Mouse (Mus musculus) gonadal fat pad, adult 2 months (tissue): ENCODE data around the gene Cyp2d22. TPM values are rescaled to one million over a fixed set of nuclear protein-coding genes. Genes with fewer than 3 reads are reported as not detected.
"Not testable (repeated sequence)": the region's sequence is repeated elsewhere in the genome, so short reads cannot be mapped to it uniquely, and the experiment has no call there.

Experiments
- DNase-seq: peaks from one replicate; pipeline ENCODE4 v3.0.0-alpha.2; 2012; ENCODE audit warnings: low read depth
- polyA plus RNA-seq: library from polyadenylated mRNA; depleted of rRNA; stranded (reverse); fragments of >200 nt; gene quantifications from 2 replicates; pipeline ENCODE4 v1.2.3, GENCODE M21; 2012

Gene Cyp2d22
- polyA plus RNA-seq, 1 experiment, result 34.7 TPM

DNA sequence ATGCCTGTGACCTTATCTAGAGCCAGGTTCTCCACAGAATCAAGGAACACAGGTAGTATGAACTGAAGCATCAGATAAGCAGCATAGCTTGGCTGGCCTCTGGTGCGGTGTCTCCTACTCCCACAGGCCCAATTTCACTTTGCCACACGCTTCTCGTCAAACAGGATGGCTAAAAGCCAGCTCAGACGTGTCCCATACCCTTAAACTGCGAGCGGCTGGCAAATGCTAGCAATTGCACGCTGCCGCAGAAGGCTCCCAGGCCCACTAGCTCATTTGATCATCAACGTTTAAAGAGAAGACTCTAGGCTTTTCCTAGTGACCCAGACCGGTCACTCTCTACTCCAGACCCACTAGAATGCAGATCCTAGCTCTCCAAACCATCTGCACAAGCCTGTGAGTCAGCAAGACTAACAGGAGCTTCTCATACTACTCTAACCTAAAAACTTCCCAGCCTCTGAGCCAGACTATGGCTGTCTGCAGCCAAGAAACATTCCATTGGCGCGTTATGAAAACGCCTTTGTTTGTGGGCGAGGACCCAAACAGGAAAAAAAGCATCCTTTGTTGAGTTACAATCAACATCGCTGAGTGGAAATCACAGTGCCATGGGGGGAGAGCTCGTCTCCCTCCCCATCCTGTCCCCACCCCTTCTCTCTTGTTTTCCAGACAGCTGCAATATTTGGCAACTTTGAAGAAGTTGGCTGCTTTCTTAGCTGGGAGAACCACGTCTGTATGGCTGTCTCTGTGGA is 3.5 kb downstream of the Cyp2d22 start:
- no peak for DNase-seq

DNA sequence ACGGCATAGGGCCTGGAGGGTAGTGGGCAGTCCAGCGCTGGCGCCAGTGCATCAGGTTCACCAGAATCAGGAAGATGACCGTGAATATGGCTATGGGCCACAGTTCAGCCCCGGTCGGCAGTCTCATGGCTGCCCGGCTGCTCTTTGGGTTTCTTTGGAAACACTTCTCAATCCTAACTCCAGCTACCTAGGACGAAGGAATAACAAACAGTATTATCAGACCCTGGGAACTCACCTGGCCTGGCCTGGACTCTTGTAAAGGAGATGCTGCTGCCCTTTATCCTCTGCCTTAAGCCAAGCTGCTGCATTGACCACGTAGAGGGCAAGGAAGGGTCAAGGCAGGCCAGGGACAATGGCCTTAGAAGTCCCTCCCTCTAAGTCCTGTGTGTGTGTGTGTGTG is 4.2 kb downstream of the Cyp2d22 start:
- no peak for DNase-seq

DNA sequence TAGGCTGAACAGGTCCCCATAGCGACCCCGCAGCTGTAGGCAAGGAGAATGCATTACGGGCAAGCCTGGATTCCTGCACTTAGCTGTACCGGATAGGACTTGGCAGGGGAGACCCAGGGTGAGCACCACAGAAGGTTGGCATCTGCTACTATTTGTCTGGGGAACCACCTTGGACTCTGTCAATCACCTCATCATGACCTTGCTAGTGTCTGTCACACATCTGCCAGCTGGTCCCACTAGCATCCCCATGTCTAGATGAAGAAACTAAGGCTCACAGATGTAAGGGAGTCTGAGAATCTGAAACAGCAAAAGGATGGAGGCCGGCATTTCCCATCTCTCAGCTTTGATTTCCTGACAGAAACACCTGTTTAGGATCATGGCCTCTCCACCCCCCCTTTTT is 5.6 kb downstream of the Cyp2d22 start:
- no peak for DNase-seq

DNA sequence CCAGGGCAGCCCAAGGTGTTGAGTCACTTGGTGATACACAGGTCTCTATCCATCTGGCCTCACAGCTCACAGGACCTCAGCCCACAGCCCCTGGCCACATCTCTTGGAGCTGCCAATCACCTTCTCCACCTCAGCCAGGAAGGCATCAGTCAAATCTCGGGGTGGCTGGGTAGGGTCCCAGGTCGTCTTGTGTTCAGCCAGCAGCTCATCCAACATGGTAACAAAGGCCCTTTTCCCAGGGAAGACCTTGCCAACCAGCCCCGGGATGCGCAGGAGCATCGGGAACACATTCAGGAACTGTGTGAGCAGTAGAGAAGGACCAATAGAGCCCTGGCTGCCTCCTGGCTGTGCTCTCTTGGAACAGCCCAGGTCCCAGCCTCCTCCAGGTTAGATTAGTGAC is 7.1 kb downstream of the Cyp2d22 start:
- no peak for DNase-seq

DNA sequence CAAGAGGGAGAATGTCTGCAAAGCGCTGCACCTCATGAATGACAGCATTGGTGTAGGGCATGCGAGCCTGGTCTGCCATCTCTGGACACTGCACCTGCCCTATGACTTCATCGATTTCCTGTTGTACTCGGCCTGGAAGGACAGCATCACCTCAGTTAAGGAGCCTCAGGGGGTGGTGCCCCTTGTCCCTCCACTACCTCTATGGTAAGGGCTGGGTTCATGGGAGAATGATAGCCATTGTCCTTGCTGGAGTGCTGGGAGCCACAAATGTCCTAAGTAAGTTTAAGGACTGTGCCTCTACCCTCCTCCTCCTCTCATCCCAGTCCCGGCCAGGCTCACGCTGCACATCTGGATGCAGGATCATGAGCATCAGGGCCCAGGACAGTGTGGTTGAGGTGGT is 7.6 kb downstream of the Cyp2d22 start:
- DNase-seq, result no peak

DNA sequence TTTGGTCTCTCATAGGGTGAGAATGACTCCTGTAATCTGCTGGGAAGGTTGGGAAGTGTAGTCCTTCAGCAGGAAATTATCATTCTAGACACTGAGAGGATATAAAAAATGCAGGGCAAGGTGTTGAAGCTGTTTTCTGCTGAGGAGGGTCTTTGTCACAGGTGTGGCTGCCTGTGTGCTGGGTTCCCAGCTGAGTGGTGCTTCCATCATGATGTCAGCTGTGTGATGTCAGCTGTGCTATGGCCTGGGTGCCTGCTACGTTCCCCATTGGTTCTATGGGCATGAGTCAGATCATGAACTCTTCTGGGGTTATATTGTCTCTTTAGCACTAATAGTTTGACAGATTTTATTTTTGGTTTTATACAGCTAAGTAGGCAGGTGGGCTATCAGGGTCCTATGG is 11.2 kb downstream of the Cyp2d22 start:
- no peak for DNase-seq

DNA sequence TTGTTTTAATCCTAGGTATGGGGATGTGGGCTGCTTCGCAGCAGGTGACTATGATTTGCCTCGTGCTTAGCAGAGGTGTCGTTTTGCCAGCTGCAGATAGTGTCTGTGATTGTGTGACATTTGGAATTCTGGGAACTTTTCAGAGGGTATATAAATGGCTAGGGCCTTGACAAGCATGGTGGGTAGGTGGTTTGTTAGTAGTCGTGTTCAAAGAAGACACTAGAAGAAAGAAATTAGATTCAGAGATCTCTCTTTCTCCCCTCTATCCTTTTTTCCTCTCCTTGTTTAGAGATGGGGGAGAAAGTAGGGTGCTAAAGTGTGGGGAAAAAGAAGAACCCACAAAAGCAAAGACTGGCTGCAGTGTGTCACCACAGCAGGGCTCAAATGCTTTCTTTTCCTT is 11.9 kb downstream of the Cyp2d22 start:
- DNase-seq, result no peak

DNA sequence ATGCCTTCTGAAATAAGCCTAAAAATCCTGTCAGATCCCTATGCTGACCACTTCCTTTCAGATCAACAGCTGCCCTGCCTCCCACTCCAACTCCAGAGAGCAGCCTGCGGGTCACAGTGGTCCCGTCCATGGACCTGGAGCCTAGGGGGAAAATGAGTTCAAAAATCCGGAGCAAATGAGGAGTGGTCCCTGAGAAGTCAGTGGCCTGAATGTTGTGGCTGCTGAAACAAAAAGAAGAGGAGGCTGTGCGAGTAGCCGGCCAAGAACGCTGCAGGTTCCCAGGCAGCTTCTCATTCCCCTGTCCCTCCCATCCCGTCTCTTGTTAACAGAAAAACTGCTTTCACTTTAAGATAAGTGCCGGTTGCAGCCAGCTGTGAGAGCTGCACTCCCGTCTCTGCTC is 15.5 kb downstream of the Cyp2d22 start:
- DNase-seq, result not testable (repeated sequence)

DNA sequence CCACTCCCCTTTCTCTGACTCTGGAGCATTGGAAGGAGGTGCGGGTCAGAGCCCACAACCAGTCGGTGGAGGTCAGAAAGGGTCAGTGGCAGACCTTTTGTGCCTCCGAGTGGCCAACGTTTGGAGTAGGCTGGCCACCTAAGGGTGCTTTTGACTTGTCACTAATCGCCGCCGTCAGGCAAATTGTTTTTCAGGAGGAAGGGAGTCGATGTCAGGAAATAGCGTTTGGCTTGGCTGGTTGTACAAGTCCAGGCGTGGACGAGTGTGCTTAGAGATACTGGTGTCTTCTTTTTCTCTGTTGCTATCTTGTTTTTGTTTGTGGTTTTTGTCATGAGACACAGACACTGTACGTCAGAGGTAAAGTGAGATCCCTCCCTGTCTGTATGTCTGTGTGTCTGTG is 16.3 kb downstream of the Cyp2d22 start:
- not testable (repeated sequence) for DNase-seq

DNA sequence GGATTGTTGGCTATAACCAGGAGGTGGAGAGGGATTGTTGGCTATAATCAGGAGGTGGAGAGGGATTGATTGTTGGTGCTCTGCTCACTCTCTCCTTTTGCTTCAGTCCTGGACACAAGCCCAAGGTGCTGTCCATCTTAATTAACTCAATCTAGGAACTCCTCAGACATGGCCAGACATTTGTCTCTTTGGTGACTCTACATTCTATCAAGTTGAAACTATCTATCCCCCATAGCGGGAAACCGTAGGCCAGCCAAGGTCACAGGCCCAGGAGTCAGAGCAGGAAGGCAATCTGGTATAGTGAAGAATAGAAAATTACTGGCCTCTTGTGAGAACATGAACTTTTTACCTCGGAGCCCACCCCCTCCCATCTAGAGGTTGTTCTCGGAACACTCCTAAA is 17.8 kb downstream of the Cyp2d22 start:
- no peak for DNase-seq

DNA sequence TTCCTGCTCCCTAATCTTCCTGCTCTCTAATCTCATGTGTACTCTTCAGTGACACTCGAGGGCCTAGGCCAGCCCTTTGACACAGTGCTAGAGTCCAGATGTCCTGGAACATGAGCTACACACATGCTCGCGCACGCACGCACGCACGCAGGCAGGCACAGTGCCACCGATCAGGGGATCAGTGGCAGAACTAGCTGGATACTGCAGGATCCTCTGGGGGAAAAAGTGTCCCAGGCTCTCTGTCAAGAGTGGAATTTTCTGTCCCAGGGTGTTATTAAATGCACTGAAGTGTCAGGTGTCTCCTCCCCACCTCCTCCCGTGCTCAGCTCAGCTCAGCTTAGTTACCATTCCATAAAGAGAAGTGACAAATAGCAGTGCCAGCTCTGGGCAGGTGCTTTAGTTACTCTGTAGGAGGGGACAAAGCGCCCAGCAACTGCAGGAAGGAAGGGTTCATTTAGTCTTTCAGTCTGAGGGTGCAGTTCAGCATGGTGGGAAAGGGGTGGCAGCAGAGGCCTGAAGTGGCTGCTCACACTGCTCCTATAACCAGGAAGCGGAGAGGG is 18.5 kb downstream of the Cyp2d22 start:
- no peak for DNase-seq

DNA sequence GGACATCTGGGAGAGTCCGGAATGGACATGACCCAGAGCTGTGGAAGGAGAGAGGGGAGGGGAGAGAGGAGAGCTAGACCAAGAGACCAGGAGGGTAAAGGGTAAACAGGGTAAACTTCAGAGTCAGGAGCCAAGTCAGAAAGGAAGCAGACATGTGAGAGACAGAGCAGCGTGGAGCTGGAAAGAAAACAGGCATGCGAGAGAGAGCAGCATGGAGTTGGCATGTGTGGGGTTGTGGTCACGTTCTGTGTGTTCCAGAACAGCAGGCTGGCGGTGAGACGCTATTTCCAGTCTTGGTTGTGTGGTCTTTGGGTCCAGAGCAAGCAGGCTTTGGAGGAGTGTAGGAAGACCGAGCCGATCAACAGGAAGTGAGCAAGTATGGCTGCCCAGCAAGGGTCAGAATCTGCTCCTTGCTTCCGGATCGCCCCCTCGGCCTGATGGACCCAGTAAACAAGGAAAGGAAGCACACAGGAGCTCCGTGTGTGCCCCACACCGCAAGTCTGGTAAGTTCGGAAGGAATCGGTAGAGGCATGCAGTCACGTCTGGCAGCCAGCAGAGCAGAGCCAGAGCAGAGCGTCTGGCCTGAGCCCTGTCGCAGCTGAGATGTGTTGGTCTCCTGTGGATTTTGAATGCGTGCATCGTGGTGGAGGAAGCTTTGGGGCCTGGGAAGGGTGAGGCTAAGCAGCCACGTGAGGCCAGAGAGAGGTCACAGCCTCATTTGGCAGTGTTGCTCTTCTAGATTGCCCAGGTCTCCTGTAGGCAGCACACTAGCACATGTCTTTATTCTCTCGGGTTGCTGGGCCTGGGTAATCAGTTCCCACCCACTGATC is 21.4 kb downstream of the Cyp2d22 start:
- DNase-seq, result no peak

DNA sequence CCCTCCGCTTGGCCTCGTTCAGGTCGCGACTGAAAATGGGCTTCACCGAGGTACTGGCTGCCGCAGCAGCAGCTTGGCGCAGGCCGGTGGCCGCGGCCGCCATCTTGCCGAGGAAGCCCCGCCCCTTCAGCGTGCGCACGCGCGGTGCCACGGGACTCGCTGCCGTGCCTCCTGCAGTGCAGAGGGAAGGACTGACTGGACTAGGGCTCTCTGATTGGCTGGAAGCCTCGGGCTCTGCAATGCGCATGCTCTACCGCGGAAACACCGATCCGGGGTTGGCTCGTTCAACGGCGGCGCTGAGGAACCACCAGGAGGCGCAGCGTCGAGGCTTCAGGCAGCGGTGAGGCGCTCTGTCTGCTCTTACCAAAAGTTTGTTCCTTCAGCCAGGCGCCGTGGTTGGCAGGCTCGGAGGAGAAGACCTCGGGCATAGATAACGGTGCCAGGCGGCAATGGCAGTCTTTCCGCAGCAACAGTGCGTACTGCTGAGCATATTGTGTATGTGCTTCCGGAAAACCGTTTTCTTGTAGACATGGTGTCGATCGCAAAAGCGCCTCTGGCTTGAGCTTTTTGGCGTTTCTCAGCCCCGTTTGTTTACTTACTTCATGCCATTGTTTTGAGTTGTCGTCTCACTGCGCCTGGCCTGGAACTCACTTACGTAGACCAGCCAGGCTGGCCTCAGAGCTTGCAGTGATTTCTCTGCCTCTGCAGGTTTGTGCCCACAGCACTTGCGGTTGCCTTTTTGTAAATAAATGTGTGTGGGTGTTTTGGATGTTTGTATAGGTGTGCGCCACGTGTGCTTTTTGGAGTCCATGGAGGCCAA is 25.7 kb downstream of the Cyp2d22 start, which contains the start of gene Ndufa6:
Gene Ndufa6 (minus strand): TSS at position 197 of the 820 bp plus-strand sequence.
- DNase-seq, result peak; percentile 68

DNA sequence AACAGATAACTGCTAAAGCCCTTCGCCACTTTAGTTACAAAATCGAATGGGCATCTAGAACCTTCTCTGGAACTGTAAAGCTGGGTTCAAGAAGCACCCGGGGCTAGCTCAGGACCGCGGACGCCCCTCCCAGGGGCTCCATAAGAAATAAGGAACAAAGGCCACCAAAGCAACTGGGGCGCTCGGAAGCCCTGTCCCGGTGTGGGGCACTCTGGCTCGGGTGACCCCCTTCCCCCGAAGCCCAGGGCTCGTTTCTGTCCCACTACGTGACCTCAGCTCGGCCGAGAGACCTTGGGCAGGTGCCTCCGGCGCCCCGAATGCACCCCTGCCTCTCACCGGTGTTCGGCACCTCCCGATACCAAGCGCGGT is 26.3 kb downstream of the Cyp2d22 start:
- no peak for DNase-seq

DNA sequence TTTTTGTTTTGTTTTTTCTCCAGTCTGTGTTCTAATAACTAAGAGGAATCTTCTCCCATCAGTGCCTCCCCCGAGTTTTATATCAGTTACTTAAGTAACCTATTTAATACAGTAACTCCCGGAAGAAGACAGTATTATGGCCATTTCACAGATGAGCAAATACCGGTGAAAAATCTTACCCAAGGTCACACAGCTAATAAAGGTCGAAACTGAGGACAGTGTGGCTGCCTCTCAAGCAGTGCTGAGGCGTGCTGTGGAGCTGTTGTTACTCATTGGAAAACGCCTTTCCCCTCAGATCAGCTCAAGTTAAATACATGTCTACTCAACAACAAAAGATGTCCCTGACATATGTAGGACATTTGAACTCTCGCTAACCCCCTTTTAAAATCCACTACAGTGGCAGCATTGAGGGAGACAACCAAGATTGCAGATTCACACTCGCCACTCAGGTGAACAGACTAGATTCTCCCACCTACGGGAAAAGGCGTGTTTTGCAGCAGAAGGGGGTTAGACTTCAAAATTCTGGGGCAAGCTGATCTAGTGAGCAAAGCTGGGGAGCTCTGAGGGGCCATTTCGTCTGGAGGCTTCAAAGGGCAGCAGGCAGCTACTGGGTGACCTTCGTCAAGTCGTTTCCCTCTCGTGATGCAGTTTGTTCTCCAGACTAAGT is 26.8 kb downstream of the Cyp2d22 start:
- no peak for DNase-seq

DNA sequence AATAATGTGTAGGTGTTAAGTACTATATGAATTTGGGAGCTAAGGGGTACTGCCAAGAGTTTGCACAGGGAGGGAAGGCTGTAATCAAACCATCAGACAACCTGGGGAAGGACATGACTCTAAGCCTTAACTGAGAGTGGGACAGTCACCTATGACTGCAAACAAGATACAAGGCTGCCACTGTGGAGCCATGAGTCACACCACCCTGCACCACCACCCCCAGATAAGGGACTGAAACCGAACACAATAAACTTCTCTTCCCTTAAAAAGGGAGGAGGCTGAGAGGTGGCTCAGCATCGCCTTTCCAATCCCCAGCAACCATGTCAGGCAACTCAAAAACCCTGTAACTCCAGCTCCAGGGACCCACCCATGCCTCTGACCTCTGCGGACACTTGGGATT is 28.6 kb downstream of the Cyp2d22 start:
- DNase-seq, result no peak

DNA sequence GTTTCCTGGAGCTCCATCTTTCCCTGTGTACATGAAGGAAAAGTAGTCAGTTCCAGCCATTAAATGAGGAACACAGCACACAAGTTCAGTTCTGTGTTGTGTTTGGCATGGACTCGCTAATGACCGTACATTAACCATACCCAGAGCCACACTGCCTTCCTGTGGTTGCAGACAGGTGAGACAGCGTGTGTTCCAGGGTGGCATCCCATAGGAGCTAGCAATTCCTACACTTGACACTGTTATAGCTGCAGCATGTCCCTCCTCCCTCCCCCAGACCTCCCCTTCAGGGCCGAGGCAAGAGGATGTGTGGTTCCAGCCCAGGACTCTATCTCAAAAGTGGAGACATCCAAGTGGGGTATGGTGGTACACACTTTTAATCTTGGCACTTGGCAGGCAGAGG is 29.7 kb downstream of the Cyp2d22 start:
- DNase-seq, result no peak

DNA sequence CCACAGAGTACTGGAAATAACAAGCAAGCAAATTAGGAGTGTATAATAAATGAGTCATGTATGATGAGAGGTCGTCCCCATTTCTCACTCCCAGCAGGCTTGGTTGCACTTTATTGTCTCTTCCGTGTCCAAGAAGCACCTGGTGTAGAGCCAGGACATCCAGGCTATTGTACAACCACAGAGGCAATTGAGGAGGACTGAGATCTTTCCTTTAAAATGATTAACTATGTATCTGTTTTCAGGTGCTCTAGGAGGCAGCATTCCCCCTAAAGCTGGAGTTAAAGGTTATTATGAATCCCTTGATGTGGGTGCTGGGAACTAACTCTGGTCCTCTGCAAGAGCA is 31.1 kb downstream of the Cyp2d22 start:
- no peak for DNase-seq

DNA sequence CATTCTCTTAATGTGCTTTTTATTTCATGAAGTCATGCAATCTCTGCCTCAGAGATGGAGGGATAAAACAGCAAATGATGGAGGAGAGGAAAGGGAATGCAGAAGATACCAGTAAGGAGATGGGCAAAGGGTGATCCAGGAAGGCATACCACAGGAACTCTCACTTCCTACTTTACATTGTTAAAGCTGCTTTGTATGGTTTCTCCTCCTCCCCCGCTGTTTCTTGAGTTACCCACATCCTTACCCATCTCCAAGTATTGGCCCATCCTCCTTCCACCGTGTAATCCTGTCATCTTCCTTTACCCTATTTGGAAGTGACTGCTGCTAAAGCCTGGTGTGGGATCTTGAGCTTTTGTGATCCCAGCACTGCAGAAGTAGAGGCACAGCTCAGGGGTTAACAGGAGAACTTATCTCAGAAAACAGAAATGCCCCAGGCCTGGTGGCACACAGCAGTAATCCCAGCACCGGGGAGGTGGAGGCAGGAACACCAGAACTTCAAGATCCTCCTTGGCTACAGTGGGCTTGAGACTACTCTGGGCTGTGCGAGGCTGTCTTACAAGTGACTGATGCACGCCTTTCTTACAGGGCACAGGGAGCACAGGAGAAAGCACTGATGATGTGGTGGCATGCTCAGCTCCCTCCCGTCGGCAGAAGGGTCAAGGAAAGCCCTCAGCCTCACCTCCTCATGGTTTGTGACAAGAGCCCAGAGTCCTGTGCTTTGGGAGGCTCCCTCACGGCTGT is 31.6 kb downstream of the Cyp2d22 start:
- no peak for DNase-seq

DNA sequence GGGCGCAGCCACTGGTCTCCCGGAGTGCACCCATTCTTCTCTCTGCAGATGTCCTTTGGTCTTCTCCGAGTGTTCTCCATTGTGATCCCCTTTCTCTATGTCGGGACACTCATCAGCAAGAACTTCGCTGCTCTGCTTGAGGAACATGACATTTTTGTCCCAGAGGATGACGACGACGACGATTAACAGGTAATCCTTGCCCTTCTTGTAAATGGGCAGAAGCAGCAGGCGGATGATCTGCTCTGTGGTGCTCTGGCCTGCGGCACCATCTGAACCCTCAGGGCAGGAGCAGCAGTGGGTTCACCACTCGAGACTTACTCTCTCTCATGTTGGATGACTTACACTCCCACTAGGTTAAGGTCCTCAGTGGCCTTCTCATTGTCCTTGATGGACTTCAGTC is 32.2 kb downstream of the Cyp2d22 start:
- no peak for DNase-seq

DNA sequence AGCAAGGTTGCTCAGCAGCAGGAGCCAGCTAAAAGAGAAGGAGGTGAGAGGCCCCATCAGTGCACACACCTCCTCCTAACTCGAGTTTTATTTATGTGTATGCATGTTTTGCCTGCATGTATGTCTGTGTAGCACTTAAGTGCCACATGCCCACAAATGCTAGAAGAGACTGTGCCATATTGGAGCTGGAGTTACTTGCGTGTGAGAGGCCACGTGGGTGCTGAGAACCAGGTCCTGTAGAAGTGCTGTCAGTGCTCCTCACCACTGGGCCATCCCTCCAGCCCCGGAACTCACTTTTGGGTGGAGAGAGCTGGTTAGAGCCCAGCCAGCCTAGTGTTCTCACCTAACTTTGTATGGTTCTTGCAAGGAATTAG is 32.8 kb downstream of the Cyp2d22 start:
- DNase-seq, result no peak
